Mouse (Mus musculus): ENCODE measurements around the gene Zfp62. TPM values are rescaled to one million over a fixed set of nuclear protein-coding genes. Genes with fewer than 3 reads are reported as not detected.

Zfp62 gene
- polyA plus RNA-seq, 2 experiments, result 22.1 to 38.0 TPM

GRCm38 (mm10) chr11:49240874-49241273, 37.8 kb downstream of the Zfp62 start:
- Histone ChIP-seq H3K9ac (ENCODE audit: low read depth, low read length, severe bottlenecking) (no peak overlapping the region), H3K4me2 (replicated peaks; ENCODE audit: low read depth, low read length, severe bottlenecking) (no peak overlapping the region), H3K4me3 (replicated peaks; ENCODE audit: low read length) (no peak overlapping the region), H3K27ac (replicated peaks; ENCODE audit: low read depth, low read length) (no peak overlapping the region), H3K9me3 (ENCODE audit: control insufficient read depth, low read length) (no peaks in the 10 kb centered on the region), H3K27me3 (ENCODE audit: control insufficient read depth, insufficient read depth, low read length) (no peaks in the 10 kb centered on the region), H3K4me1 (ENCODE audit: control insufficient read depth, insufficient read depth, low read length) (peaks cover 12% of the 10 kb centered on the region), H3K36me3 (ENCODE audit: control insufficient read depth, insufficient read depth, low read length) (no peaks in the 10 kb centered on the region)
- TF ChIP-seq POLR2A (IDR thresholded peaks at IDR 0.05; ENCODE audit: borderline replicate concordance, extremely low read depth, insufficient read depth, insufficient read length), result no peak
- ATAC-seq (ENCODE audit: low FRiP score, low read depth), result no peak
- DNase-seq (ENCODE audit: low spot score), result no peak
- 86% methylated on average over 4 of the region's 4 CpGs for WGBS

GRCm38 (mm10) chr11:49241471-49241870, 38.4 kb downstream of the Zfp62 start:
- Histone ChIP-seq H3K4me1 (ENCODE audit: control insufficient read depth, insufficient read depth, low read length) (peaks cover 12% of the 10 kb centered on the region), H3K9me3 (ENCODE audit: control insufficient read depth, low read length) (no peaks in the 10 kb centered on the region), H3K36me3 (ENCODE audit: control insufficient read depth, insufficient read depth, low read length) (no peaks in the 10 kb centered on the region), H3K9ac (ENCODE audit: low read depth, low read length, severe bottlenecking) (no peak overlapping the region), H3K27ac (replicated peaks; ENCODE audit: low read depth, low read length) (no peak overlapping the region), H3K27me3 (ENCODE audit: control insufficient read depth, insufficient read depth, low read length) (no peaks in the 10 kb centered on the region), H3K4me2 (replicated peaks; ENCODE audit: low read depth, low read length, severe bottlenecking) (no peak overlapping the region), H3K4me3 (replicated peaks; ENCODE audit: low read length) (no peak overlapping the region)
- ATAC-seq (ENCODE audit: low FRiP score, low read depth), result no peak
- DNase-seq (ENCODE audit: low spot score), result no peak
- no peak for TF ChIP-seq POLR2A (IDR thresholded peaks at IDR 0.05; ENCODE audit: borderline replicate concordance, extremely low read depth, insufficient read depth, insufficient read length)
- 100% methylated on average over 1 of the region's 1 CpGs for WGBS

GRCm38 (mm10) chr11:49242944-49243626, 40.0 kb downstream of the Zfp62 start:
- Histone ChIP-seq H3K27me3 (ENCODE audit: control insufficient read depth, insufficient read depth, low read length) (no peaks in the 10 kb centered on the region), H3K9me3 (ENCODE audit: control insufficient read depth, low read length) (no peaks in the 10 kb centered on the region), H3K9ac (ENCODE audit: low read depth, low read length, severe bottlenecking) (peak overlapping the region; percentile 55), H3K36me3 (ENCODE audit: control insufficient read depth, insufficient read depth, low read length) (no peaks in the 10 kb centered on the region), H3K27ac (replicated peaks; ENCODE audit: low read depth, low read length) (peak overlapping the region; percentile 92), H3K4me1 (ENCODE audit: control insufficient read depth, insufficient read depth, low read length) (peaks cover 12% of the 10 kb centered on the region), H3K4me3 (replicated peaks; ENCODE audit: low read length) (peak overlapping the region; percentile 55), H3K4me2 (replicated peaks; ENCODE audit: low read depth, low read length, severe bottlenecking) (peak overlapping the region; percentile 68)
- ATAC-seq (ENCODE audit: low FRiP score, low read depth) (no peak), DNase-seq (ENCODE audit: low spot score) (peak; percentile 42)
- WGBS, result 21% methylated on average over 11 of the region's 11 CpGs
- no peak for TF ChIP-seq POLR2A (IDR thresholded peaks at IDR 0.05; ENCODE audit: borderline replicate concordance, extremely low read depth, insufficient read depth, insufficient read length)

GRCm38 (mm10) chr11:49243727-49244594, 40.9 kb downstream of the Zfp62 start, which contains the start of gene Mgat1:
Gene Mgat1 (plus strand): TSS chr11:49244191.
- WGBS, result under 1% methylated on average over 49 of the region's 60 CpGs
- Histone ChIP-seq H3K4me2 (replicated peaks; ENCODE audit: low read depth, low read length, severe bottlenecking) (peak within 1 kb of the TSS; percentile 68), H3K9me3 (ENCODE audit: control insufficient read depth, low read length) (no peaks in the 10 kb centered on the region), H3K27me3 (ENCODE audit: control insufficient read depth, insufficient read depth, low read length) (no peaks in the 10 kb centered on the region), H3K4me3 (replicated peaks; ENCODE audit: low read length) (peak within 1 kb of the TSS; percentile 55), H3K9ac (ENCODE audit: low read depth, low read length, severe bottlenecking) (peak within 1 kb of the TSS; percentile 55), H3K27ac (replicated peaks; ENCODE audit: low read depth, low read length) (peak within 1 kb of the TSS; percentile 92), H3K4me1 (ENCODE audit: control insufficient read depth, insufficient read depth, low read length) (peaks cover 13% of the 10 kb centered on the region), H3K36me3 (ENCODE audit: control insufficient read depth, insufficient read depth, low read length) (no peaks in the 10 kb centered on the region)
- DNase-seq (ENCODE audit: low spot score) (peak; percentile 98), ATAC-seq (ENCODE audit: low FRiP score, low read depth) (peak; percentile 93)
- peak; percentile 94; the same call in 1 of the 2 replicates for TF ChIP-seq POLR2A (IDR thresholded peaks at IDR 0.05; ENCODE audit: borderline replicate concordance, extremely low read depth, insufficient read depth, insufficient read length)

- H3K27me3 ChIP-seq (ENCODE audit: control insufficient read depth, insufficient read depth, low read length), result no peaks in the 10 kb centered on the region
- no peaks in the 10 kb centered on the region for H3K36me3 ChIP-seq (ENCODE audit: control insufficient read depth, insufficient read depth, low read length)
- ATAC-seq (ENCODE audit: low FRiP score, low read depth) (no peak), DNase-seq (ENCODE audit: low spot score) (no peak)
- 0% methylated on average over 4 of the region's 4 CpGs for WGBS
- H3K4me1 ChIP-seq (ENCODE audit: control insufficient read depth, insufficient read depth, low read length), result peaks cover 19% of the 10 kb centered on the region
- TF ChIP-seq POLR2A (IDR thresholded peaks at IDR 0.05; ENCODE audit: borderline replicate concordance, extremely low read depth, insufficient read depth, insufficient read length), result no peak
- peak overlapping the region; percentile 55 for H3K9ac ChIP-seq (ENCODE audit: low read depth, low read length, severe bottlenecking)
- H3K4me2 ChIP-seq (replicated peaks; ENCODE audit: low read depth, low read length, severe bottlenecking), result peak overlapping the region; percentile 68
- peak overlapping the region; percentile 55 for H3K4me3 ChIP-seq (replicated peaks; ENCODE audit: low read length)
- H3K27ac ChIP-seq (replicated peaks; ENCODE audit: low read depth, low read length), result peak overlapping the region; percentile 92
- no peaks in the 10 kb centered on the region for H3K9me3 ChIP-seq (ENCODE audit: control insufficient read depth, low read length)
Measured at GRCm38 (mm10) chr11:49244595-49244930, 41.5 kb downstream of the Zfp62 start.
